Comparison of ENCODE assay signal across 29 mouse cellular contexts in the genomic region with DNA sequence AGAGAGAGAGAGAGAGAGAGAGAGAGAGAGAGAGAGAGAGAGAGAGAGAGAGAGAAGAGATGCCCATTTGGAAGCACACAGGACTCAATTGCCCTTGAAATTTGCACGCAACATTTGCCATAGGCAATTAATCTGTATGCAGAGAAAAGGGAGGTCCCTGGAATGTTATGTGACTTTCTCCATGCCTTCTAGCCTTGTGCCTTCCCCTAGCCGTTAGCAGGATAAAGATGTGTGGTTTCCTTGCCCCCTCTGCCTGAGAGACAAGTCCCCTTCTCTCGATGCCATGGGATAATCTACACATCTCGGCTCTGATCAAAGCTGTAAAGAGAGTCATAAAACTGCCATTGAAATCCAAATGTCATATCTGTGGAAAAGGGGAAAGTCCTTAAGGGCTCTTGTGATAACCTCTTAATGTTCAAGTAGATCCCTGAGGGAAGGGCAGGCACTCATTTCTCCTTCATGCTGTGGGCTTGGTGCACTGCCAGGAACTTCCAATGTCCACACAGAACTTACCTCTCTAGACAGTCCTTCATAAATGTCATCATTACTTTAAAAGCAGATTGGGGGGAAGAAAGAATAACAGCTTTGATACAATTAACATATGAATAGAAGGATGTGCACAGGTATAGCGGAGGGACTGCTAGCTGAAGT.
DNase-seq lines count a peak whose midpoint lies in the region; ATAC-seq lines count a peak whose summit lies in the region.
"Had no signal": no experiment of that assay in that cellular context is flagged by ENCODE, and none has a peak within 500 bp of the region (broad histone marks: within the 10 kb centered on the region; RNA-seq: fewer than 3 reads in every experiment).

No protein-coding gene starts in this region.

- H3K4me2 ChIP-seq in kidney, embryonic 16.5 days (replicated peaks; ENCODE audit: low read depth, low read length), result no peak overlapping the region
- H3K4me2 ChIP-seq in lung, embryonic 15.5 days, result no peak overlapping the region
- no peak overlapping the region for H3K4me2 ChIP-seq in heart, embryonic 12.5 days
- H3K4me2 ChIP-seq: embryonic facial prominence, embryonic 13.5 days; heart, embryonic 13.5 days; hindbrain, embryonic 15.5 days; limb, embryonic 12.5 days; liver, embryonic 11.5 days; midbrain, embryonic 11.5 days; neural tube, embryonic 12.5 days had no signal

- no peaks in the 10 kb centered on the region for H3K27me3 ChIP-seq in kidney, embryonic 16.5 days (ENCODE audit: insufficient read depth, low read length)
- H3K27me3 ChIP-seq in lung, embryonic 15.5 days, result no peaks in the 10 kb centered on the region
- H3K27me3 ChIP-seq in heart, embryonic 12.5 days (replicated peaks), result no peaks in the 10 kb centered on the region
- H3K27me3 ChIP-seq: embryonic facial prominence, embryonic 13.5 days; heart, embryonic 13.5 days; hindbrain, embryonic 15.5 days; limb, embryonic 12.5 days; neural tube, embryonic 12.5 days had no signal

- peak overlapping the region; percentile 88 for H3K27ac ChIP-seq in kidney, embryonic 16.5 days (ENCODE audit: low read length)
- H3K27ac ChIP-seq in lung, embryonic 15.5 days, result 0 out of 2 replicates have a peak overlapping the region, but pooled peaks have one; percentile 2
- H3K27ac ChIP-seq in heart, embryonic 12.5 days (ENCODE audit: poor library complexity, severe bottlenecking), result no peak overlapping the region
- H3K27ac ChIP-seq: embryonic facial prominence, embryonic 13.5 days; heart, adult 2 months; heart, embryonic 13.5 days; hindbrain, embryonic 10.5 days; hindbrain, embryonic 15.5 days; limb, embryonic 12.5 days; neural tube, embryonic 12.5 days; stomach, postnatal 0 days had no signal

- H3K9ac ChIP-seq in kidney, embryonic 16.5 days (replicated peaks; ENCODE audit: low read length), result no peak overlapping the region
- H3K9ac ChIP-seq in lung, embryonic 15.5 days, result no peak overlapping the region
- no peak overlapping the region for H3K9ac ChIP-seq in heart, embryonic 12.5 days
- H3K9ac ChIP-seq: embryonic facial prominence, embryonic 13.5 days; heart, embryonic 13.5 days; hindbrain, embryonic 15.5 days; limb, embryonic 12.5 days; neural tube, embryonic 12.5 days had no signal

- no peak for DNase-seq in kidney, adult 9 months
- DNase-seq in R1 (ENCODE audit: low read depth, low spot score), result peak; percentile 31
- peak; percentile 66 for DNase-seq in lung, postnatal 25 days (ENCODE audit: low spot score)
- DNase-seq in liver, result no peak
- DNase-seq in heart, postnatal 4 days, result no peak
- DNase-seq: adrenal gland, postnatal 10 days; cerebellum, adult 8-10 months; cerebellum, postnatal 36 days; heart, adult 2 months; heart, postnatal 10 days; kidney, adult 2 months; right cerebral cortex, postnatal 4 days; thymus, adult 18-20 months; thymus, postnatal 36 days had no signal

- peaks cover 8% of the 10 kb centered on the region for H3K9me3 ChIP-seq in kidney, embryonic 16.5 days (ENCODE audit: low read length)
- no peaks in the 10 kb centered on the region for H3K9me3 ChIP-seq in lung, embryonic 15.5 days
- H3K9me3 ChIP-seq in heart, embryonic 12.5 days (replicated peaks), result 0 out of 2 replicates have a peak, but pooled peaks cover 6% of the 10 kb centered on the region
- H3K9me3 ChIP-seq: embryonic facial prominence, embryonic 13.5 days; hindbrain, embryonic 15.5 days; limb, embryonic 12.5 days; neural tube, embryonic 12.5 days had no signal

- ATAC-seq in kidney, embryonic 16.5 days (ENCODE audit: low FRiP score, low TSS enrichment), result peak; percentile 83
- peak; percentile 74; the same call in 1 of the 2 replicates for ATAC-seq in lung, embryonic 15.5 days (ENCODE audit: borderline replicate concordance, extremely low read depth, low FRiP score, low TSS enrichment)
- ATAC-seq in heart, embryonic 12.5 days (ENCODE audit: insufficient number of reproducible peaks, low FRiP score), result no peak
- ATAC-seq: forebrain, embryonic 16.5 days; inflammation-experienced regulatory T-cells, adult 6 months; midbrain, embryonic 16.5 days had no signal

- 22% methylated on average over 5 of the region's 5 CpGs for WGBS in kidney, embryonic 16.5 days
- 45% methylated on average over 5 of the region's 5 CpGs for WGBS in lung, embryonic 15.5 days
- 62% methylated on average over 5 of the region's 5 CpGs for WGBS in heart, embryonic 12.5 days

- no peaks in the 10 kb centered on the region for H3K36me3 ChIP-seq in kidney, embryonic 16.5 days (ENCODE audit: insufficient read depth, low read length)
- H3K36me3 ChIP-seq in lung, embryonic 15.5 days, result no peaks in the 10 kb centered on the region
- H3K36me3 ChIP-seq in heart, embryonic 12.5 days, result no peaks in the 10 kb centered on the region
- H3K36me3 ChIP-seq: embryonic facial prominence, embryonic 13.5 days; heart, embryonic 13.5 days; hindbrain, embryonic 10.5 days; hindbrain, embryonic 15.5 days; limb, embryonic 12.5 days; neural tube, embryonic 12.5 days had no signal

- H3K4me3 ChIP-seq in kidney, embryonic 16.5 days (ENCODE audit: low read length), result no peak overlapping the region
- no peak overlapping the region for H3K4me3 ChIP-seq in lung, embryonic 15.5 days
- no peak overlapping the region for H3K4me3 ChIP-seq in heart, embryonic 12.5 days
- H3K4me3 ChIP-seq: embryonic facial prominence, embryonic 13.5 days; heart, adult 2 months; heart, embryonic 13.5 days; hindbrain, embryonic 10.5 days; hindbrain, embryonic 15.5 days; limb, embryonic 12.5 days; neural tube, embryonic 12.5 days had no signal

- peaks cover 29% of the 10 kb centered on the region for H3K4me1 ChIP-seq in kidney, embryonic 16.5 days (ENCODE audit: insufficient read depth, low read length)
- H3K4me1 ChIP-seq in lung, embryonic 15.5 days, result peaks cover 12% of the 10 kb centered on the region
- H3K4me1 ChIP-seq in heart, embryonic 12.5 days (replicated peaks), result no peaks in the 10 kb centered on the region
- H3K4me1 ChIP-seq: hindbrain, embryonic 10.5 days; hindbrain, embryonic 15.5 days; limb, embryonic 12.5 days; neural tube, embryonic 12.5 days had no signal

Comparison
In these comparisons a context has a peak if more than half of its experiments do, and no peak if none do; other contexts are left out.
1. DNase-seq: peak in R1 (single experiment) and lung, postnatal 25 days (single experiment); none in kidney, adult 9 months (single experiment), liver (single experiment) and heart, postnatal 4 days (single experiment).